ENCODE assay signal across 8 mouse cellular contexts in genomic region chr11:98940776-98941175, GRCm38 (mm10). TPM values are rescaled to one million over a fixed set of nuclear protein-coding genes. Genes with fewer than 3 reads are reported as not detected.
A peak's percentile ranks its signal among the peaks of the same experiment; 100 is the strongest.
DNase-seq lines count a peak whose midpoint lies in the region; ATAC-seq and TF ChIP-seq lines count a peak whose summit lies in the region.

No protein-coding gene starts in this region.

- peak overlapping the region; percentile 76 for H3K4me3 ChIP-seq in heart, embryonic 12.5 days
- H3K4me3 ChIP-seq in bone marrow, adult 2 months (replicated peaks; ENCODE audit: control insufficient read depth, low read depth, low read length) = peak overlapping the region; percentile 2
- H3K4me3 ChIP-seq in forebrain, postnatal 0 days (ENCODE audit: low read depth, low read length) = no peak overlapping the region
- H3K4me3 ChIP-seq in liver, embryonic 12.5 days = 0 out of 2 replicates have a peak overlapping the region, but pooled peaks have one; percentile 49
- peak overlapping the region; percentile 88 for H3K4me3 ChIP-seq in stomach, embryonic 16.5 days (replicated peaks; ENCODE audit: low read length)

- TF ChIP-seq CTCF in bone marrow, adult 2 months (IDR thresholded peaks at IDR 0.05; ENCODE audit: control insufficient read depth, insufficient read depth, low read length) = no peak
- no peak for TF ChIP-seq CTCF in forebrain, postnatal 0 days (IDR thresholded peaks at IDR 0.05; ENCODE audit: low read depth)

- H3K27me3 ChIP-seq in heart, embryonic 12.5 days (replicated peaks) = no peaks in the 10 kb centered on the region
- no peaks in the 10 kb centered on the region; the same call in 1 of the 2 replicates for H3K27me3 ChIP-seq in forebrain, postnatal 0 days (ENCODE audit: insufficient read depth, low read length)
- peaks cover 68% of the 10 kb centered on the region for H3K27me3 ChIP-seq in liver, embryonic 12.5 days (replicated peaks)
- no peaks in the 10 kb centered on the region for H3K27me3 ChIP-seq in stomach, embryonic 16.5 days (ENCODE audit: control insufficient read depth, insufficient read depth, low read length)

- H3K36me3 ChIP-seq in heart, embryonic 12.5 days = no peaks in the 10 kb centered on the region
- H3K36me3 ChIP-seq in forebrain, postnatal 0 days (ENCODE audit: insufficient read depth) = no peaks in the 10 kb centered on the region
- H3K36me3 ChIP-seq in liver, embryonic 12.5 days = no peaks in the 10 kb centered on the region
- no peaks in the 10 kb centered on the region for H3K36me3 ChIP-seq in stomach, embryonic 16.5 days (ENCODE audit: control insufficient read depth, insufficient read depth, low read length)

- peaks cover 88% of the 10 kb centered on the region for H3K4me1 ChIP-seq in heart, embryonic 12.5 days (replicated peaks)
- peaks cover 21% of the 10 kb centered on the region for H3K4me1 ChIP-seq in bone marrow, adult 2 months (ENCODE audit: control insufficient read depth, insufficient read depth, low read length)
- peaks cover 36% of the 10 kb centered on the region for H3K4me1 ChIP-seq in forebrain, postnatal 0 days (ENCODE audit: insufficient read depth)
- H3K4me1 ChIP-seq in liver, embryonic 12.5 days = peaks cover 100% of the 10 kb centered on the region
- peaks cover 87% of the 10 kb centered on the region for H3K4me1 ChIP-seq in stomach, embryonic 16.5 days (ENCODE audit: control insufficient read depth, insufficient read depth, low read length)

- peak overlapping the region; percentile 87 for H3K4me2 ChIP-seq in heart, embryonic 12.5 days
- H3K4me2 ChIP-seq in forebrain, postnatal 0 days (ENCODE audit: low read depth) = peak overlapping the region; percentile 88
- H3K4me2 ChIP-seq in liver, embryonic 12.5 days = peak overlapping the region; percentile 94
- H3K4me2 ChIP-seq in stomach, embryonic 16.5 days (ENCODE audit: low read depth, low read length) = peak overlapping the region; percentile 89

- no peak for DNase-seq in heart, adult 9 months (ENCODE audit: low spot score in 2 of 2)
- DNase-seq in forebrain, postnatal 0 days = no peak
- DNase-seq in embryo, embryonic 9.5 days (ENCODE audit: extremely low spot score) = no peak

- no peaks in the 10 kb centered on the region for H3K9me3 ChIP-seq in heart, embryonic 12.5 days (replicated peaks)
- no peaks in the 10 kb centered on the region for H3K9me3 ChIP-seq in forebrain, postnatal 0 days (ENCODE audit: low read length)
- H3K9me3 ChIP-seq in liver, embryonic 12.5 days (replicated peaks) = no peaks in the 10 kb centered on the region
- no peaks in the 10 kb centered on the region for H3K9me3 ChIP-seq in stomach, embryonic 16.5 days (replicated peaks; ENCODE audit: control insufficient read depth, low read length)

- peak overlapping the region; percentile 100 for H3K27ac ChIP-seq in heart, embryonic 12.5 days (ENCODE audit: poor library complexity, severe bottlenecking)
- H3K27ac ChIP-seq in bone marrow, adult 2 months (ENCODE audit: control insufficient read depth, insufficient read depth, low read depth, low read length, poor library complexity) = peak overlapping the region; percentile 81; the same call in 1 of the 2 replicates
- peak overlapping the region; percentile 40; the same call in 1 of the 2 replicates for H3K27ac ChIP-seq in forebrain, postnatal 0 days (ENCODE audit: low read depth, low read length)
- H3K27ac ChIP-seq in liver, embryonic 12.5 days = peak overlapping the region; percentile 61
- peak overlapping the region; percentile 99 for H3K27ac ChIP-seq in stomach, embryonic 16.5 days (ENCODE audit: low read length)

- ATAC-seq in heart, embryonic 12.5 days (ENCODE audit: insufficient number of reproducible peaks, low FRiP score) = no peak
- ATAC-seq in forebrain, postnatal 0 days = no peak
- no peak for ATAC-seq in liver, embryonic 12.5 days
- ATAC-seq in stomach, embryonic 16.5 days (ENCODE audit: insufficient read depth, low FRiP score) = no peak
- ATAC-seq in erythroblast, adult 5-6 weeks (replicated peaks; ENCODE audit: low FRiP score, poor library complexity, severe bottlenecking) = no peak

- H3K9ac ChIP-seq in heart, embryonic 12.5 days = peak overlapping the region; percentile 92
- H3K9ac ChIP-seq in forebrain, postnatal 0 days = 0 out of 2 replicates have a peak overlapping the region, but pooled peaks have one; percentile 14
- peak overlapping the region; percentile 39; the same call in 1 of the 2 replicates for H3K9ac ChIP-seq in liver, embryonic 12.5 days
- H3K9ac ChIP-seq in stomach, embryonic 16.5 days (ENCODE audit: low read length) = peak overlapping the region; percentile 92

- 21% methylated on average over 3 of the region's 3 CpGs for WGBS in heart, embryonic 12.5 days
- WGBS in bone marrow, adult 2 months = 59% methylated on average over 3 of the region's 3 CpGs
- WGBS in forebrain, postnatal 0 days = 32% methylated on average over 3 of the region's 3 CpGs
- WGBS in liver, embryonic 12.5 days (ENCODE audit: insufficient replicate concordance) = 35% methylated on average over 3 of the region's 3 CpGs
- 24% methylated on average over 3 of the region's 3 CpGs for WGBS in stomach, embryonic 16.5 days

- no peak for TF ChIP-seq POLR2A in bone marrow, adult 2 months (IDR thresholded peaks at IDR 0.05; ENCODE audit: borderline replicate concordance, control insufficient read depth, low read depth, low read length)

RNA-seq across cellular contexts. Expression of gene Rara, which starts 13.2 kb away (rescaled TPM):
- polyA plus RNA-seq in heart, embryonic 12.5 days (2016; fragmentation: Nextera tagmentation; extraction: Ambion mirVana) = 33.8 and 35.1 TPM in 2 replicates
- 8.9 and 17.2 TPM in 2 replicates for polyA plus RNA-seq in bone marrow, adult 2 months (2011; ENCODE audit: insufficient read depth, insufficient read length, low replicate concordance, missing spikeins)
- 11.6 and 15.2 TPM in 2 replicates for total RNA-seq in forebrain, postnatal 0 days (2014; rRNA removed)
- 9.5 and 10.7 TPM in 2 replicates for polyA plus RNA-seq in forebrain, postnatal 0 days (2015; fragmentation: Nextera tagmentation; extraction: Ambion mirVana)
- 6.8 and 7.1 TPM in 2 replicates for polyA plus RNA-seq in liver, embryonic 12.5 days (2016; fragmentation: Nextera tagmentation; extraction: Ambion mirVana)
- polyA plus RNA-seq in stomach, embryonic 16.5 days (2015; fragmentation: Nextera tagmentation; extraction: Ambion mirVana) = 28.8 and 30.1 TPM in 2 replicates
- total RNA-seq in erythroblast, adult 5-6 weeks (2015; ENCODE audit: low replicate concordance) = 13.1 and 13.2 TPM in 2 replicates
- 2.8 TPM in 2 replicates for total RNA-seq in erythroblast, adult 5-6 weeks (2017; ENCODE audit: low replicate concordance)

RNA-seq across cellular contexts. Expression of gene Cdc6, which starts 33.2 kb away (rescaled TPM):
- 27.0 and 27.7 TPM in 2 replicates for polyA plus RNA-seq in heart, embryonic 12.5 days (2016; fragmentation: Nextera tagmentation; extraction: Ambion mirVana)
- polyA plus RNA-seq in bone marrow, adult 2 months (2011; ENCODE audit: insufficient read depth, insufficient read length, low replicate concordance, missing spikeins) = 50.4 and 53.9 TPM in 2 replicates
- total RNA-seq in forebrain, postnatal 0 days (2014; rRNA removed) = 2.2 and 2.3 TPM in 2 replicates
- polyA plus RNA-seq in forebrain, postnatal 0 days (2015; fragmentation: Nextera tagmentation; extraction: Ambion mirVana) = 1.3 and 1.7 TPM in 2 replicates
- 86.5 and 89.9 TPM in 2 replicates for polyA plus RNA-seq in liver, embryonic 12.5 days (2016; fragmentation: Nextera tagmentation; extraction: Ambion mirVana)
- polyA plus RNA-seq in stomach, embryonic 16.5 days (2015; fragmentation: Nextera tagmentation; extraction: Ambion mirVana) = 26.9 and 28.1 TPM in 2 replicates
- 20.0 and 20.1 TPM in 2 replicates for total RNA-seq in erythroblast, adult 5-6 weeks (2015; ENCODE audit: low replicate concordance)
- 46.7 and 54.2 TPM in 2 replicates for total RNA-seq in erythroblast, adult 5-6 weeks (2017; ENCODE audit: low replicate concordance)

RNA-seq across cellular contexts. Expression of gene Gjd3, which starts 42.0 kb away (rescaled TPM):
- 3.5 and 3.9 TPM in 2 replicates for polyA plus RNA-seq in heart, embryonic 12.5 days (2016; fragmentation: Nextera tagmentation; extraction: Ambion mirVana)
- polyA plus RNA-seq in bone marrow, adult 2 months (2011; ENCODE audit: insufficient read depth, insufficient read length, low replicate concordance, missing spikeins) = not detected in 2 replicates
- 1.2 and 1.4 TPM in 2 replicates for total RNA-seq in forebrain, postnatal 0 days (2014; rRNA removed)
- 2.0 and 2.7 TPM in 2 replicates for polyA plus RNA-seq in forebrain, postnatal 0 days (2015; fragmentation: Nextera tagmentation; extraction: Ambion mirVana)
- not detected in 2 replicates for polyA plus RNA-seq in liver, embryonic 12.5 days (2016; fragmentation: Nextera tagmentation; extraction: Ambion mirVana)
- polyA plus RNA-seq in stomach, embryonic 16.5 days (2015; fragmentation: Nextera tagmentation; extraction: Ambion mirVana) = 0.44 TPM in 1 of 2 replicates, not detected in the other
- total RNA-seq in erythroblast, adult 5-6 weeks (2015; ENCODE audit: low replicate concordance) = not detected in 2 replicates
- not detected in 2 replicates for total RNA-seq in erythroblast, adult 5-6 weeks (2017; ENCODE audit: low replicate concordance)

Comparison
In these comparisons a context has a peak if more than half of its experiments do, and no peak if none do; other contexts are left out.
1. H3K27ac ChIP-seq: peak in every context shown above with its lines; median percentile 100 in heart, embryonic 12.5 days; 99 in stomach, embryonic 16.5 days; 81 in bone marrow, adult 2 months; 61 in liver, embryonic 12.5 days; 40 in forebrain, postnatal 0 days.
2. H3K9ac ChIP-seq: peak in every context shown above with its lines; median percentile 92 in heart, embryonic 12.5 days; 92 in stomach, embryonic 16.5 days; 39 in liver, embryonic 12.5 days; 14 in forebrain, postnatal 0 days.
3. RNA of gene Cdc6, which starts 33.2 kb away (polyA plus RNA-seq): 86.5 to 89.9 TPM in liver, embryonic 12.5 days, 50.4 to 53.9 TPM in bone marrow, adult 2 months, 26.9 to 28.1 TPM in stomach, embryonic 16.5 days and 27.0 to 27.7 TPM in heart, embryonic 12.5 days; 1.3 to 1.7 TPM in forebrain, postnatal 0 days; every median in the first group is over 10 times any median in the second.
4. Peak in every context shown above with its lines, with median percentiles within 50 percentile points of each other: H3K4me2 ChIP-seq.